Mouse (Mus musculus): ENCODE measurements around the gene Zgrf1. TPM values are rescaled to one million over a fixed set of nuclear protein-coding genes. Genes with fewer than 3 reads are reported as not detected.

Gene Zgrf1
- polyA plus RNA-seq, 1 experiment from 2014 or later, result 7.0 TPM

DNA sequence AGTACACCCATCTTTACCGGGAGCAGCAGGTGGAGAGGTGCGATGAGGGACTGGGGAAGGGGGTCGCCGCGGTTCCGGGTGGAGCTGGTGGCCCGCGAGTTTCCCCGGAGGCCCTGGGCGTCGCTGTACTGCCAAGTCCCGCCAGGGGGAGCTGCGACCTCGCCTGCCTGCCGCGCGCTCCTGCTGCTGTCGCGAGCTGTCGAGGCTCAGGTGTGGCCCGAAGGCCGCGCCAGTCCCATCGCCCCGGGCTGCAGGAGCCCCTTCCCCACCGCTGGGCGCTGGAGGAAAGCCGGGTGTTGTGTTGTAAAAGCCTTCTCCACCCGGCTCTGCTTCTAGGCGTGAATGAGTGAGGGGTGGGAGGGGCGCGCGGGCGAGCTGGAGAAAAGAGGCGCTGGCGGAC lies 72.0 kb downstream of the Zgrf1 start:
- H3K27me3 ChIP-seq (ENCODE audit: control insufficient read depth, insufficient read depth, low read length), result peaks cover 55% of the 10 kb centered on the region
- no peak overlapping the region for H3K27ac ChIP-seq (ENCODE audit: low read length)
- H3K4me3 ChIP-seq (ENCODE audit: low read length), result peak overlapping the region; percentile 42
- WGBS, result 2% methylated on average over 36 of the region's 36 CpGs
- H3K36me3 ChIP-seq (ENCODE audit: control insufficient read depth, insufficient read depth), result no peaks in the 10 kb centered on the region
- no peak for ATAC-seq (replicated peaks; ENCODE audit: extremely low read depth, insufficient read depth, low FRiP score)
- peak overlapping the region; percentile 64 for H3K4me2 ChIP-seq (ENCODE audit: low read depth, low read length)
- H3K4me1 ChIP-seq (ENCODE audit: control insufficient read depth, insufficient read depth, low read length), result peaks cover 6% of the 10 kb centered on the region; the same call in 1 of the 2 replicates
- H3K9me3 ChIP-seq (replicated peaks; ENCODE audit: control insufficient read depth, low read length), result no peaks in the 10 kb centered on the region
- H3K9ac ChIP-seq (ENCODE audit: low read length), result no peak overlapping the region

DNA sequence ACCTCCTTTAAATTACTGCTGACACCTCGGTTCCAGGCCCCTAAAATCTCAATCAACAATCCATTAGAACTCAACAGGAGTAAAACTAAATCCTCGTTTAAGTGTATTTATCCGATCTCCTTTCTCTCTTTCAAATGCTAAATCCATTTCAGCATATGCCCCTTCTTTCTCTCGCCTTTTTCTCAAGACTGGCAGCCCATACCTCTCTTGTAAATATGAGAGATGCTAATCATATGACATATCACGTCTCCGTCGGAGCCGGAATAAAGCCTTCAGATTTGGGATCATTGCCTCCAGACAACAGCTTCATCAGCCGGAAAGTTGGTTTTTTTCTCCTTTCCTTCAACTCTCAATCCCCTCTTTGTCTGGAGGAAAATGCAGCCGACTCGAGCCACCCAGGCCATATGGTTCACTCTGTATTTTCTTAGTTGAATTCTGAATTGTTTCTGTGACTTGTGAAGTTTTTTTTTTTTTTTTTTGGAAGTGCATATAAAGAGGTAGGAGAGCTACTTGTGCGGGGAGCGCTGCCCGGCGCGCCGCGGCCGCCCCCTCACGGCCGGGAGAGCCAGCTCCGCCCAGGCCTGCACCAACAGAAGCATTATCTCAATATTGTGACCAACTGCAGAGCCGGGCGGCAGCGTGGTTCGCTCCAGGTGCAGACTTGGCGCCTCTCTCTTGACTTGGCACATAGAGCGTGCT lies 72.6 kb downstream of the Zgrf1 start:
- H3K4me3 ChIP-seq (ENCODE audit: low read length), result peak overlapping the region; percentile 42
- no peaks in the 10 kb centered on the region for H3K36me3 ChIP-seq (ENCODE audit: control insufficient read depth, insufficient read depth)
- no peak for ATAC-seq (replicated peaks; ENCODE audit: extremely low read depth, insufficient read depth, low FRiP score)
- peaks cover 59% of the 10 kb centered on the region for H3K27me3 ChIP-seq (ENCODE audit: control insufficient read depth, insufficient read depth, low read length)
- peaks cover 6% of the 10 kb centered on the region; the same call in 1 of the 2 replicates for H3K4me1 ChIP-seq (ENCODE audit: control insufficient read depth, insufficient read depth, low read length)
- H3K27ac ChIP-seq (ENCODE audit: low read length), result no peak overlapping the region
- H3K9me3 ChIP-seq (replicated peaks; ENCODE audit: control insufficient read depth, low read length), result no peaks in the 10 kb centered on the region
- WGBS, result 1% methylated on average over 28 of the region's 28 CpGs
- H3K4me2 ChIP-seq (ENCODE audit: low read depth, low read length), result peak overlapping the region; percentile 64
- no peak overlapping the region for H3K9ac ChIP-seq (ENCODE audit: low read length)

DNA sequence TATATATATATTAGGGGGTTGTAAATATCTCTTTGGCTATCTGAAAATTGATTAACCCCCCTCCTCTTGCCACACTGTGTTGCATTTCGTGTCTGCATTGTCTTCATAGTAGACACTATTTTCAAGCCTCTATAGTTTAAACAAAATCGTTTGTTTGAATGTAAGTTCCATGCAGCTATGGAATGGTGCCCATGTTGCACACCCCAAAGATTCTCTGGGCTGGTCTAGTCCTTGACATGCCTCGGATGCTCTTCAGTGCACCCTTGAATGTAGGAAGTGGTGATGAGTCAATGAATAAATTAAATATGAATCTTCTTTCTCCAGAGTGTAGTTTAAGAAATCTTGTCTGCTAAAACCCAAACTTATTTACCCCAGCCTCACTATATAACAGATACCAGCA lies 73.2 kb downstream of the Zgrf1 start:
- no peak overlapping the region for H3K4me2 ChIP-seq (ENCODE audit: low read depth, low read length)
- no peak overlapping the region for H3K4me3 ChIP-seq (ENCODE audit: low read length)
- peaks cover 6% of the 10 kb centered on the region; the same call in 1 of the 2 replicates for H3K4me1 ChIP-seq (ENCODE audit: control insufficient read depth, insufficient read depth, low read length)
- no peak overlapping the region for H3K27ac ChIP-seq (ENCODE audit: low read length)
- H3K9ac ChIP-seq (ENCODE audit: low read length), result no peak overlapping the region
- H3K9me3 ChIP-seq (replicated peaks; ENCODE audit: control insufficient read depth, low read length), result no peaks in the 10 kb centered on the region
- WGBS, result 5% methylated on average over 3 of the region's 3 CpGs
- H3K36me3 ChIP-seq (ENCODE audit: control insufficient read depth, insufficient read depth), result no peaks in the 10 kb centered on the region
- peaks cover 66% of the 10 kb centered on the region for H3K27me3 ChIP-seq (ENCODE audit: control insufficient read depth, insufficient read depth, low read length)
- ATAC-seq (replicated peaks; ENCODE audit: extremely low read depth, insufficient read depth, low FRiP score), result no peak

DNA sequence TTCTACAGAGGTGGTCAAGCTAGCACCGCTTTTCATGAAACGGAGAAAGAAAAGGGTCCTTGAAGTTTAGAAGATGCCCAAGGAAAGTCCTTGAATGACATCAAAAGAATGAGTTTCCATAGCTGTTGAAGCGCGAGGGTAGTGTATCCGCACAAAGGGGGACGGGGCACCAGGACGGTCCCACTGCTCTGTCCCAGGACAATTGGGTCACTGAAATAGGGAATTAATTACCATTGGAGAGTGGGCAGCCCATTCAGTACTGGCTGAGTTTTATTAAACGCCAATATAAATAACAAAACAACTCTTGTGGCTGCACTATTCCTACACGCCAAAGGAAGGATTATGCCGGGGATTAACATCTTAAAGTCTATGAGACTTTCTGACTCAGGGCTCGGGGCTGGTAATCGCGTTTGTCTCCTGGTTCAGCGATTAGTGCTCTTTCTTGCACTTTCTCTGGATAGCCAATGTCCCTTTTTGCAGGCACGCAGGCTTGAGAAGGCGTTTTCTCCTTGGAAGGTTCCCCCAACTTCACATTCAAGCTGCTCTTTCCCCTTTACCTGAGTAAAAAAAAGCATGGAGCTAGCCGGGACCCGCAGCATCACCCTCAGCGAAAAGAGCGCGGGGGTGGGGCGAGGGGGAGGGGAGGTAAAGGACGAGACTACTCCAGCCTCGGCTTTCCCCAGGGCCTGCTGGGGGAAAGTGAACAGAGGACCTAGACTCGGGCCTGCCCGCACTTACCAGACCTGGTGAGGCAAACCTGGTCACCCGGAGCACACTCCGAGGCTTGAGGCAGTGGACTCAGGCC lies 74.1 kb downstream of the Zgrf1 start:
- peaks cover 74% of the 10 kb centered on the region for H3K27me3 ChIP-seq (ENCODE audit: control insufficient read depth, insufficient read depth, low read length)
- H3K9ac ChIP-seq (ENCODE audit: low read length), result no peak overlapping the region
- no peak overlapping the region for H3K4me3 ChIP-seq (ENCODE audit: low read length)
- ATAC-seq (replicated peaks; ENCODE audit: extremely low read depth, insufficient read depth, low FRiP score), result no peak
- H3K9me3 ChIP-seq (replicated peaks; ENCODE audit: control insufficient read depth, low read length), result no peaks in the 10 kb centered on the region
- peaks cover 7% of the 10 kb centered on the region for H3K4me1 ChIP-seq (ENCODE audit: control insufficient read depth, insufficient read depth, low read length)
- 2% methylated on average over 28 of the region's 28 CpGs for WGBS
- no peaks in the 10 kb centered on the region for H3K36me3 ChIP-seq (ENCODE audit: control insufficient read depth, insufficient read depth)
- H3K27ac ChIP-seq (ENCODE audit: low read length), result no peak overlapping the region
- H3K4me2 ChIP-seq (ENCODE audit: low read depth, low read length), result no peak overlapping the region

DNA sequence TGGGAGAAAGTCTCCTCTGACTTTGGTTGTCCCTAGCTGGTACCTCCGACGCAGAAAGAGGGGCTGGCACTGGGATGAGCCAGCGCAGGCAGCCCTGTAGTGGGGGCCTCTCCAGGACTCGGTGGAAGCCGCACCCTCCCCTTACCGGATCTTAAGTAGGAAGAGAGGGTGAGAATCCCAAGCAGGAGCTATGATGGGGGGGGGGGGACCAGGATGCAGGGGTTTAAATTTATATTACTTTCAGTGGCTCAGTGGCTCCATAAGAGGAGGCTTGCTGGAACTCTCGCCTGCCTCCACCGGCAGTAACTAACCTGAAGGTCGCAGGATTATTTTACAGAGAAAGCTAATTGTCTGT lies 74.6 kb downstream of the Zgrf1 start:
- Histone ChIP-seq H3K9me3 (replicated peaks; ENCODE audit: control insufficient read depth, low read length) (no peaks in the 10 kb centered on the region), H3K27ac (ENCODE audit: low read length) (no peak overlapping the region), H3K36me3 (ENCODE audit: control insufficient read depth, insufficient read depth) (no peaks in the 10 kb centered on the region), H3K4me2 (ENCODE audit: low read depth, low read length) (no peak overlapping the region), H3K27me3 (ENCODE audit: control insufficient read depth, insufficient read depth, low read length) (peaks cover 77% of the 10 kb centered on the region), H3K9ac (ENCODE audit: low read length) (no peak overlapping the region), H3K4me1 (ENCODE audit: control insufficient read depth, insufficient read depth, low read length) (peaks cover 12% of the 10 kb centered on the region), H3K4me3 (ENCODE audit: low read length) (no peak overlapping the region)
- WGBS, result 2% methylated on average over 9 of the region's 9 CpGs
- no peak for ATAC-seq (replicated peaks; ENCODE audit: extremely low read depth, insufficient read depth, low FRiP score)

DNA sequence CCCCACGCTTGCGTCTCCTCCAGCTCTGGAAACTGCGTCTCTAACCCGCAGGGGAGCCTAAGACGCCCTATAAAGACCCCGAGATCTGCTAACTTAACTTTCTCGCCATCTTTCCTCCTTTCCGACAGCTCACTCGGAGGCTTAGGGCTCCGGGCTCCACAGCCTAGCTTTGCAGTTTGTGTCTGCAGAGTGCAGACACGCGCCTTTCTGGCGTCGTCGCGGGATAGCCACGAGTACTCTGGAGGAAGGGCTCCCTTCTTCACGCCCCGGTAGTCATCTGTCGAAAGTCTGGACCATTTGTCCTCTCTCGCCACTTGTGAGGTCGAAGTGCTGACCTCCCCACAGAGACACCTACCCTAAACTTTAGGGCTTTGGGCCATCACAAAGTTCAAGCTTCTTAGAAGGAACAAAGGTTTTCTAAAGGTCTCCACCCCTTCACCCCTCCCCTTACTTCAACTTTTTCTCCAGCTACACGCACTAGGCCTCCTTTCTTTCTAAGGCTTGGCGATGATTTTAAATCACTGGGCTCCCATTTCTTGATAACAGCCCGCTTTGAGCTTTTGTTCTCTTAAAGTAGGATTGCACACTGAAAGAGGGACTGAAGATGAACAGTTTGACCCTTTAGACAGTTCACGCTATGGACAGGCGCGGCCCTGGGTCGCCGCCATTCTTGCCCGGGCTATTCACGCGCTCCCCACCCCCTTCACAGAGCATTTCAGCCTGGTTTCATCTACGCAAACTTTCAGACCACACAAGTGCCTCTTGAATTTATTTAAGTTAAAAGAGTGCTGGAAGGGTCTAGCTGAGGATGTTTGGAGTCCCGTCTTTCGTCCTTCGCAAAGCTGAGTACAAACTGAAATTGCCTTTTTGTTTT lies 75.3 kb downstream of the Zgrf1 start:
- Histone ChIP-seq H3K4me1 (ENCODE audit: control insufficient read depth, insufficient read depth, low read length) (peaks cover 18% of the 10 kb centered on the region), H3K4me3 (ENCODE audit: low read length) (no peak overlapping the region), H3K9ac (ENCODE audit: low read length) (no peak overlapping the region), H3K27me3 (ENCODE audit: control insufficient read depth, insufficient read depth, low read length) (peaks cover 81% of the 10 kb centered on the region), H3K4me2 (ENCODE audit: low read depth, low read length) (no peak overlapping the region), H3K9me3 (replicated peaks; ENCODE audit: control insufficient read depth, low read length) (no peaks in the 10 kb centered on the region), H3K27ac (ENCODE audit: low read length) (no peak overlapping the region), H3K36me3 (ENCODE audit: control insufficient read depth, insufficient read depth) (no peaks in the 10 kb centered on the region)
- no peak for ATAC-seq (replicated peaks; ENCODE audit: extremely low read depth, insufficient read depth, low FRiP score)
- 4% methylated on average over 37 of the region's 37 CpGs for WGBS

DNA sequence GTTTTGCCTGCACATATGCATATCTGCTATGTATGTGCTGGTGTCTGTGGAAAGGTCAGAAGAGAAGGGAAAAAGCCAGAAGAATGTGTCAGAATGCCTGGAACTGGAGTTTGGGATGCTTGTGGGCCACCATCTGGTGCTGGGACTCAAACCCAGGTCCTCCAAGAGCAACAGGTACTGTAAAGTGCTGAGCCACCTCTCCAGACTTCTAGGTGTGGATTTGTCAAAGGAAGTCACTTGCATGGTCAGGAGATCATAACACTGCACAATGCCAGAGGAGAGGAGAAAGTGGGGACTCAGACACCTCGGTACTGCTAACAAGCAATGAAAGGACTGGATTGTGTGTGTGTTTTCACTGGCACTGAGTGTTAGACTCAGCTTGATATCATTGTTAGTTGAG lies 76.9 kb downstream of the Zgrf1 start:
- no peak overlapping the region for H3K4me3 ChIP-seq (ENCODE audit: low read length)
- no peak overlapping the region for H3K4me2 ChIP-seq (ENCODE audit: low read depth, low read length)
- no peak overlapping the region for H3K27ac ChIP-seq (ENCODE audit: low read length)
- H3K9me3 ChIP-seq (replicated peaks; ENCODE audit: control insufficient read depth, low read length), result no peaks in the 10 kb centered on the region
- ATAC-seq (replicated peaks; ENCODE audit: extremely low read depth, insufficient read depth, low FRiP score), result no peak
- WGBS, result 7% methylated on average over 1 of the region's 1 CpGs
- peaks cover 26% of the 10 kb centered on the region for H3K4me1 ChIP-seq (ENCODE audit: control insufficient read depth, insufficient read depth, low read length)
- H3K27me3 ChIP-seq (ENCODE audit: control insufficient read depth, insufficient read depth, low read length), result peaks cover 88% of the 10 kb centered on the region
- H3K9ac ChIP-seq (ENCODE audit: low read length), result no peak overlapping the region
- no peaks in the 10 kb centered on the region for H3K36me3 ChIP-seq (ENCODE audit: control insufficient read depth, insufficient read depth)

DNA sequence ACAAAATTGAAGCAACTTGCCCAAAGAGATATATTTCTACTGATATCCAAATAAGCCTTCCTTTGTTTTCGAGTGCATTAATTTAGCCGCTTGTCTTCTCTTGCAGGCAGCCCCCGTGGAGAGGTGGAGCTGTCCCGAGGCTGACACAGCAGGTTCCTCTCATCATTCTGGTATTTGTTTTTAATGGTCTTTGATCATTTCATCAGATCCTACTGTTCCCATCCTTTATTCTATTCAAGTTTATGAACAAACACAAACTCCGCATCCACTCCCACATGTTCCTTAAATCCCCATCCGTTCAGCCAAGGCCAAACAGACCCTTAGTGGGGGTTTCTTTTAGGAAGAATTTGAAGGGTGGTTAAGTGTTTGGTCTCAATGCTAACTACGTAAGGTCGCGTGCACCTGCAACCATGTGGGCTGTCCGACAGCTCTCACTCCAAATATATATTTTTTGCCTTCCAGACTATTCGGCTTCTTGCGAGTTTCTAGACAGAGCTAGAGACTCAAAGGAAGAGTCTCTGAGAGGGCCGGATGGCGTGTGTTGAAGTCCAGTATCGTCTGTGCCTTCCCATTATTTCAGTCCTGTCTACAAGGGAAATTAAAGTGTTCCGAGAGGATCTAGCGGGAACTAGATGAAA lies 77.6 kb downstream of the Zgrf1 start:
- H3K9me3 ChIP-seq (replicated peaks; ENCODE audit: control insufficient read depth, low read length), result no peaks in the 10 kb centered on the region
- peaks cover 24% of the 10 kb centered on the region for H3K4me1 ChIP-seq (ENCODE audit: control insufficient read depth, insufficient read depth, low read length)
- H3K4me2 ChIP-seq (ENCODE audit: low read depth, low read length), result no peak overlapping the region
- no peak overlapping the region for H3K9ac ChIP-seq (ENCODE audit: low read length)
- H3K27me3 ChIP-seq (ENCODE audit: control insufficient read depth, insufficient read depth, low read length), result peaks cover 85% of the 10 kb centered on the region
- ATAC-seq (replicated peaks; ENCODE audit: extremely low read depth, insufficient read depth, low FRiP score), result no peak
- H3K27ac ChIP-seq (ENCODE audit: low read length), result no peak overlapping the region
- WGBS, result 7% methylated on average over 17 of the region's 17 CpGs
- H3K4me3 ChIP-seq (ENCODE audit: low read length), result no peak overlapping the region
- H3K36me3 ChIP-seq (ENCODE audit: control insufficient read depth, insufficient read depth), result no peaks in the 10 kb centered on the region
